Mouse (Mus musculus) naive thymus-derived CD4-positive, alpha-beta T cell, adult 2 months (primary cell): ENCODE measurements around the gene Rabep2.

Experiments used
- DNase-seq: peaks from one replicate; pipeline ENCODE4 v3.0.0-alpha.2; 2011; ENCODE audit warnings: low read depth

The Rabep2 gene

DNA sequence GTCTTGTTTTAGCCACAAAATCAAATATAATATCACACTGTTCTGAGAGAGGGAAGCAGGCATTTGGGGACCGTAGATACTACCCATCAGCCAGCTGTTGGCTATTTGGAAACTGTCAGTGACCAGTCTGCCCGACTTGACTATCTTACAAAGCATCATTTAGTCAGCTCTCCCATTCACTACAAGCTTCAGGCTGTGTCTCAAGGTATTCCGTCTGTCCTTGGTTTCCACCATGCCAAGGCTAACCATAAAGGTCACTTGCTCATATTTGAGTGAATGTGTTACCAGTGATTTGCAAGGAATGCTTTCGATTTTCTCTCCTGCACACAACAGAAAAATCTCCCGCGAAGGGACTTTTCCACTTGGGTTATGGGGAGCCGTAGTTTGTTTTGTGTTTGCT, 6.2 kb downstream of the Rabep2 start:
- no peak for DNase-seq

DNA sequence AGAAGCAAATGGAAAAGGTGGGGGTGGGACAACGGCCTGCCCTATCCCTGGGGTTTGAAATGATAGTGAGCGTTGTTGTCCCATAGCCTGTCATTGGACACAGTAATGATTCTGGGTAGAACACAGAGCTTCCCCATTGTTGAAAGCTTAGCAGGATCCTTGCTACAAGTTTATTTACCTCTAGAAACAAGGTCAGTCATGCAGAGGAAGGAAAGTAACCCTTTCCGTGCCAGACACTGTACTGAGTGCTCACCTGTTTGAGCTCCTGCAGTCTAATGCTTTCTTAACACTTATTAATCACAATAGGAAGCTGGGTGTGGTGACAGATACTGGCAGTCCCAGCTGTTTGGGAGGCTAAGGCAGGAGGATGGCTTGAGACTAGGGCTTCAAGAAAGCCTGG, 7.2 kb downstream of the Rabep2 start:
- DNase-seq: no peak

DNA sequence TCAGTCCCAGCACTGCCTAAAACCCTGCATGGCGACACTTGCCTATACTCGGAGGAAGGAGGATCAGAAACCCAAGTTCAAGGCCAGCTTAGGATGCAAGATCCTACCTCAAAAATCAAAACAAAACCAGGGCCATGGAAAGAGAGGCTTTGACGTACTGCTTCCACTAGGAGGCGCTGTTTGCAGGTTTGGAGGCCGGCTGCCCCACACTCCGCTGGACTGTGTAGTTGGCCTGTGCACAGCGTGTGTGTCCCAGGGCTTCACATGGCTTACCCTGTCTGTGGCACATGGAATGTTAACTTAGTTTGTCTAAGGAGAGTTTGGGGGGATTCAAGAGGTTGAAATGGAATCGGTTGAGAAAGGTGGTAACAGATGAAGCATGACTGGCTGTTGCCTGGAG, 8.3 kb downstream of the Rabep2 start:
- peak; percentile 83 for DNase-seq

DNA sequence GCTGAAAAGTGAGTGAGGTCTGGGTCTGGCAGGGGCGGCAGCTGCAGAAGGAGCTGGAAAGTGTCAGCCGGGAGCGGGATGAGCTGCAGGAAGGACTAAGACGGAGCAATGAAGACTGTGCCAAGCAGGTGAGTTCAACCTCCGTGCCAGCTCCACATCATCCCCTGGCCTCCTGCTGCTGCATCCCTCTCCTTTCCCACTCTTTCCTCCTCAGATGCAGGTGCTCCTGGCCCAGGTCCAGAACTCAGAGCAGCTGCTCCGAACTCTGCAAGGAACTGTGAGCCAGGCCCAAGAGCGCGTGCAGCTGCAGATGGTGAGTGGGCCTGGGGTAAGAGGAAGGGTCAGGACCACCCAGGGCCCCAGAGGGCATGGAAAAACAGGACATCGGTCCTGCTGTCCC, 11.6 kb downstream of the Rabep2 start:
- DNase-seq: no peak

DNA sequence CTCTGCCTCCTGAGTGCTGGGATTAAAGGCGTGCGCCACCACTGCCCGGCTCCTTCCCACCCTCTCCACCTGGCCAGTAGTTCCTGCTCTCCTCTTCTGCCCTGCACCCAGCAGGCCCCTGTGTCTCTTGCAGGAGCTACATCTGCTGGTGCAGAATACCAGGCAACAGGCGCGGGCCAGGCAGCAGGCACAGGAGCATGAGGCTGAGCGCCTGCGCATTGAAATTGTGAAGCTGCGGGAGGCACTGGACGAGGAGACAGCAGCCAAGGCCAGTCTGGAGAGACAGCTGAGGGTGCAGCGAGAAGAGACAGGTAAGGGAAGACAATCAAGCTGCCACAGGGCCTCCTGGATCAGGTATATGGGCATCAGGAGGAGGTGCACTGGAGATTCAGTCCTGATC, 15.4 kb downstream of the Rabep2 start:
- DNase-seq: no peak

DNA sequence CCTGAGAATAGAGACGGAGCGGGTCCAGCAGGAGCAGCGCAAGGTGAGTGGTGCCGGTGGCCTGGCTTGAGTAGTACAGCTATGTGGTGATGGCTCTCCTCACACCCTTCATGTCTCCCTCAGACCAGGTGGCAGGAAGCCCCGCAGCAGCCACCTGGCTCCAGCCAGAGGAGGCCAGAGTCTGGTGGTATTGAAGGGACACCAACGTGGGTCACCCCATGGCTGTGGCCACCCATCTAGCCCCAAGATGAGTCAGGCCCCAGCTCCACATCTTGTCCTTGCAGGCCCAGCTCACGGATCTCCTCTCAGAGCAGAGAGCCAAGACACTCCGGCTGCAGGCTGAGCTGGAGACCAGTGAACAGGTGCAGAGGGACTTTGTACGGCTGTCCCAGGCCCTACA, 16.0 kb downstream of the Rabep2 start:
- DNase-seq: no peak

DNA sequence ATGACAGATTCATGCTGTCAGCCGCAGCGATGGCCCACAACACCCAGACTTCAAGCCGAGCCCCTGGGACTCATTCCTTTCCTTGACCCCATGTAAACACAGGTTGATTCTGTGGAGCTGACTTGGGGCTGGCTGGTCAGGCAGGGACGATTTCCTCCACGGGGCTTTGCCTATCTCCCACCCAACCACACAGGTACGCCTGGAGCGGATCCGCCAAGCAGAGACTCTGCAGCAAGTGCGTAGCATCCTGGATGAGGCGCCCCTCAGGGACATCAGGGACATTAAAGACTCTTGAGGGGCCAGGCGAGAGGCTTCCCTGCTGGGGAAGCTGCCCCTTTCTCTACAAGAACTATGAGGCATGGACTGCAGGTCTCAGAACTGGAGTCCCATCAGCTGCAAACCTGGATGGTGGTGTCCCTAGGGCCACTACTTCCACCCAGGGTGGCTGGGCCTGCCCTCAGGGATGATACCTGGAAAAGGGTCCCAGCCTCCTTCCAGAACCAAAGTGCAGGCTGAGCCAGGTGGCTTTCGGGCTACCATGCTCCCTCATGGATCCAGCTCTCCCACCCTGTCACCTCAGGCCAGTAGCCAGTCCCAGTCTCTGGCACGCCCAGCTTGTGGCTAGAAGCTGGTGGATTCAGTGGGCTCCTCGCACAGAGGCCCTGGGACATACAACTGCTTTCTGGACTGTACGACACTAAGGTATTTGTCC, 16.7 kb downstream of the Rabep2 start:
- no peak for DNase-seq

DNA sequence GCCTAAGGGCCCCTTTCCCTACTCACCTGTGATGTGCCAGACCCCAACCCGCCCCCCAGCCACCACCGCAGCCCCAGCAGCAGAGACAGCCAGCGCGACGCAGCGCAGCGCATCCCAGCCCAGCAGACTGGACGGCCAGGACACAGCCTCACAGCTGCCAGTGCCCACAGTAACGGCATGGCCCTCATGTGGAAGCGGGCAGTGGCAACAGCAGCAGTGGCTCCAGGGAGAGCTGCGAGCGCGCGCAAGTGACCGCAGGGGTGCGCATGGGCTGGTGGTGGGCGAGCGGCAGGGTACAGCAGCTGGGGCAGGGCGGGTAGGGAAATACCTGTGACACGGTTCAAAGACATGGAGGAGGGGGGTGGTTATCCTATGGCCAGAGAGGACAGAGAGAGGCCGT, 17.7 kb downstream of the Rabep2 start:
- DNase-seq: no peak

DNA sequence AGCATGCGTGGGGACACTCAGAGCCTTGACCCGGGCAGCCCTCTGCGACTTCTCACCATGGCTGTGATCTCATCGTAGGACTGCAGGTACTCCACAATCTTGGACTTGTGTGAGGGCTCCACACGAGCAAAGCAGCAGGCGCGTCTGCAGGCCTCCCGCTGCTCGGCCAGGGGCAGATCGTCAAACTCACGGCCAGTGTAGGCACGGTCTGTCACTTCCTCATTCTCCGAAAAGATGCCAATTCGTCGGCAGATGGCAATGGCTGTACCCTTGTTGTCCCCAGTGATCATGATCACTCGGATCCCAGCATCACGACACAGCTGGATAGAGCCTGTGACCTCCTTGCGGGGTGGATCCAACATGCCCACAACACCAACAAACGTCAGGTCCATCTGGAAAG, 19.9 kb downstream of the Rabep2 start:
- DNase-seq: no peak

DNA sequence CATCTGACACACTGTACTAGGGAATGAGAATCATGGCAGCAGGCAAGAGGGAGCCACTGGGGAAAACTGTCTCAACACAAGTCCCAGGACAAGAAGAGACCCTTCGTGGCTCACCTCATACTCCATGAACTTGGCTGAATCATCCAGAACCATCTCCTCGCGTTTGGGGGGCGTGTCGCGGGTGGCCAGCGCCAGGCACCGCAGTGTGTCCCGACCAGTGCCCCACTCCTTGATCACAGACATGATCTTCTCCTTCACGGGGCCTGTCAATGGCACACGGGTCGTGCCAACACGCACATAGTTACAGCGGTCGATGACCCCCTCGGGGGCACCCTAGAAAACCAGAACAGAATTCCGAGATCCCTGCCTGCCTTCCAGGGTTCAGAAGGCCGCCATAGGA, 21.4 kb downstream of the Rabep2 start:
- no peak for DNase-seq

DNA sequence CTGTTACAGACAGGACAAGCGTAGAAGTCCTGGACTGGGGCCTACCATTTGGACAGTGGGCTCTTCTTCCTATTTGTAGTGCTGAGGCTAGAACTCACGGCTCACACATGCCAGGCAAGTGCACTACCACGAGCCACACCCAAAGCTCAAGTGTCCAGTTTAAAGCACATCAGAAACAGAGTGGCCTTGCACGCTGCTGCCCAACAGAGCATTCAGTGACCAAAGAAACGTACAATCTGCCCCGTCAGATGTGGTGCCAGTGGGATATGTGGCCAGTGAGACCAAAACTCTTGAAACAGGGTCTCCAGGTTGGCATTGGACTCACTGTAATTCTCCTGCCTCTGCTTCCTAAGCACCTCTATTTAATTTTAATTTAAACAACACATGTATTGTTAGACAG, 22.1 kb downstream of the Rabep2 start:
- no peak for DNase-seq

DNA sequence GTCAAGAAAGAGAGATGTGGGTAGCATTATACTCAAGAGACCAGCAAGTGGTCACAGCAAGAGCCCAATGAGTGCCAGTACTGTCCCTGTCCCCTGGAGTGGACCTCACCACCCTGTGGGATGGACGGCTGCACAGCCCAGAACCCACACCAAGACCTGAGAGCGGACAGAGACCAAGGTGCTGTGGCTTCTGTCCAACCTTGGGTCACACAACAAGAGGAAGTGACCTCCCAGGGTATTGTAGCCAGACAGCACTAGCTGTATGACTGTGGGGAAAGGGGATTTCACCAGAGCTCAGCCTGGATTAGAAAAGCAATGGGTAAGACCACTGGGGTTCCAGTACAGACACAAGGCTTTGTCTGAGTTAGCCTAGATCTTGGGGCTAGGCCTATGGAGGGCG, 23.7 kb downstream of the Rabep2 start:
- DNase-seq: no peak

DNA sequence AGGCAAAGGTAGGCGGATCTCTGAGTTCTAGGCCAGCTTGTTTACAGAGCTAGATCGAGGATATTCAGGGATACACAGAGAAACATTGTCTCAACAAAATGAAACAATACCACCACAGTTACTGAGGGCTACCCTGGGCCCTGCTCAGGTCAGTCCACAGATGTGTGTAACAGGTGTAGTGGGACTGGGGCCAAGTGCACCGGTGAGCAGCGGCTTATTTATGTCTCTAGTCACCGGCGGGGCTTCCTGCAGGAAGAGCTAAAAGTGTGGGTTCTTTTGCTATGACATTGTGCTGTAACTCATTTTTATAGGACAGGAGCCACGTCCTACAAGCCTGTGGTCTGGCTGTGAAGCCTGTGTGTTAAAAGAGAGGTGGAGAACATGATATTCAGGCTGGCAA, 25.3 kb downstream of the Rabep2 start:
- no peak for DNase-seq

DNA sequence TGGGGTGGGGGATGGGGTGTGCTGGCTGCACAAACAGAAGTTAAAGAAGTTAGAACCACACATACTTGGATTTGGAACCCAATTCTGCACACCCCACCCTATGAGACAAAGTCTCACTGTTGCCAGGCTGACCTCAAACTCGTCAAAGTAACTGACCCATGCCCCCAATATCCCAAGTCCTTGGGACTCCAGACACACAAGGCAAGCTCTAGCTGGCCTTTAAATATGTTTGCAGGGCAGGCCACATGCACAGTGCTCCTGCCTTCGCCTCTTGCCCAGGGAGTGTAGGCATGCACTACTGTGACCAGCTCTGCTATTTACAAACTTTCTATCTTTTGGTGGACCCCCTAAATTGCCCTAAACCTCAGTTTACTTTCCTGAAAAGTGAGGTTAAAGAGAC, 26.7 kb downstream of the Rabep2 start:
- DNase-seq: no peak

DNA sequence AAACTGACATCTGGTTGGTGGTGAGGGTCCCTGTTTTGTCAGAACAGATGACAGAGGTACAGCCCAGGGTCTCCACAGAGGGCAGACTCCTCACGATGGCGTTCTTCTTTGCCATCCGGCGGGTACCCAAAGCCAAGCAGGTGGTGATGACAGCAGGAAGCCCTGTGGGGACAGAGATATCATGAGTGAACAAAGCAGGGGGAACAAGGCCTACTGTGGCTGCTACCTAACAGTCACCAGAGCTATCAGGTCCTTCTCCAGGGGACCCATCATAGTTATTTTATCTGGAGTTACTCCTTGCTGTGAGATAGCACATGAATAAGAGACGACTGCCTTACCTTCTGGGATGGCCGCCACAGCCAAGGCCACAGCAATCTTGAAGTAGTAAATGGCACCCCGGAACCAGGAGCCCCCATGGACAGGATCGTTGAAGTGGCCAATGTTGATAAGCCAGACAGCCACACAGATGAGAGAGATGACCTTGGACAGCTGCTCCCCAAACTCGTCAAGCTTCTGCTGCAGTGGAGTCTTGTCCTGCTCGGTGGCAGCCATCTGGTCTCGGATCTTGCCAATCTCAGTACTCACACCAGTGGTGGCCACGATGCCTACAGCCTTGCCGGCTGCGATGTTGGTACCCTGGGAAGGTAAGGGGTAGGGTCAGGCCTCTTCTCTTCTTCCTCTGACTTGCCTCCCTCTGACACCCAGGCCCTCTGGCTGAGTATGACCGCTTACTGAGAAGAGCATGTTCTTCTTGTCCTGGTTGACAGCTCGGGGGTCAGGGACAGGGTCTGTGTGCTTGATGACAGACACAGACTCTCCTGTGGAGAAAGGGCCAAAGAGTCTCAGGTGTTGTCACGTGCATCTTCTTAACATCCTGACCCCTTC, 28.1 kb downstream of the Rabep2 start:
- DNase-seq: no peak

DNA sequence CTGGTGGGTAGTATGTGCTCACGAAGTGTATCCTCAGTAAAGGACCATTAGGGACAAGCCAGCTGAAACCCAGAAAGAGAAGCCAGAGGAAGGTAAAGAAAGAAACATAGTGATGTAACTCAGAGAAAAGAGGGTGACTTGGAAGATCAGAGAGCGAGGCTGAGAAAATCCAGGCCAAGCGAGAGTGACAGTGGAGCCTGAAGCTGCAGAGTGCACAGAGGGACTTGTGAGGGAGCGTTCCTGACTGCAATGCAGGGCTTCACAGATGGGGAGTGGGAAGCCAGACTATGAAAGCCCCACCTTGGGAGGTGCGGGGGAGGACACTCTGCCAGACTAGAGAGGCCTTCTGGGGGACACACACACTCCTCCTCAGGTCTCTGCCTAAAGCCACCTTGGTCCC, 29.7 kb downstream of the Rabep2 start:
- no peak for DNase-seq

DNA sequence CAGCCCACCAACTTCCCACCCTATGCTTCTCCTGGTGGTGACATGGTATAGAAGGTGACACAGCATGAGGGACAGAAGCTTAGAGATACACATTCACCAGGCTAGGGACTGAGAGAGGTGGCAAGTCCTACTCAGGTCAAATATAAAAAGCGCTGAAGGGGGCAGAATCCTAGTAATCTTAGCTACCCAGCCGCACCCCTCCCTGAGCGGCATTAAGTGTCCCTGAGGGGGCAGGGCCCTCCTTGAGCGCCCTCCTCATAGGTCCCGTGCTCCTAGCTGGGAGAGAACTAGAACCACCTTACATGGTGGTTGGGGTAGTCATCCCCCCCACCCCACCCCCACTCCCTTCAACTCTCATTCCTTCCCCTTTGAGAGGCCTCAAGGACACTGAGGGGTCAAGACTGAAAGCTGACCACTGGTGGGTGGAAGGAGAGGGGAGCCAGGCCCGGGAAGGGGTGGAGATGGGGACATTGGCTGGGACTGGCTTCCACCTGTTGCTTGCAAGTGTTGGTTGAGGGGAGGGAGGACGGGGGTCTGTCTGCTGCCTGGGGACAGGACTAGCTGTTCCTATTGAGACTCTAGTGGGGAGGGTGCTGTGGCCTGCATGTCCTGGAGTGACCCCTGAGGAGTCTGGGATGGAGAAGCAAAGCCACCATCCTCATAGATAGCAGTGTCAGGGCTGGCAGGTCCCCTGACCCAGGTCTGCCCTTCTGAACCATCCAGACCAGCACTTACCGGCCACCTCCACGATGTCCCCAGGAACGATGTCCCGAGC, 30.5 kb downstream of the Rabep2 start:
- no peak for DNase-seq

DNA sequence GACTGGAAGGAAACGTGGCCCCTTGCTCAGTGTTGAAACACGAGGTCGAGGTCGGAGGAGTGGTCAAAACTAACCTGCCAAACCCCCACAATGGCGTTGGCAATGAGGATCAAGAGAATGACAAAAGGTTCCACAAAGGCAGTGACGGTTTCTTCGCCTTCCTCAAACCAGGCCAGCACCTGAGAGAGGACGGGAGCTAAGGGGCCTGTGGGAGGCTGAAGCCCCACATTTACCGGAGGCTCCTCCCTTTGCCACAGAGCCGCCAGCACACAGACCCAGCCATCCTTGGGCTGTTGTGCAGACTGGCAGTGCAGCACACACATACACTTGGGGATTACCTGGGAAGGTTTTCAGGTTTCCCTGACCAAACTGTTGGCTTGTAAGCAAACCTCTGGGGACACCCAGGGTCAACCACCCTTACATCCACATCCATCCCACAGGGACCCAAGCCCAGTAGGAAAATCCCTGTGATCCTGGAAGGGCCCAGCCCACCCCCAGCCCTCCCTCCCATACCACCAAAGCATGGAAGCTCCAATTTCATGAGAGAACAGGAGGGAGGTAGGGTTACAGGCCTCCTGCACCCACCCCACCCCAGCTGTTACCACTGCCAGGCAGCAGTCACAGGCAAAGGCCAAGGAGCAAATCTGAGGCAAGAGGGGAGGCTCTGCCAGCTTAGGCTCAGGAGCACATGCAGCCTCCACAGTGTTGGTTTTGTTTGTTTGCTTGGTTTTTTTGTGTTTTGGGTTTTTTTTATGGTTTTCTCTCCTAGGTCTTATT, 32.3 kb downstream of the Rabep2 start:
- no peak for DNase-seq

DNA sequence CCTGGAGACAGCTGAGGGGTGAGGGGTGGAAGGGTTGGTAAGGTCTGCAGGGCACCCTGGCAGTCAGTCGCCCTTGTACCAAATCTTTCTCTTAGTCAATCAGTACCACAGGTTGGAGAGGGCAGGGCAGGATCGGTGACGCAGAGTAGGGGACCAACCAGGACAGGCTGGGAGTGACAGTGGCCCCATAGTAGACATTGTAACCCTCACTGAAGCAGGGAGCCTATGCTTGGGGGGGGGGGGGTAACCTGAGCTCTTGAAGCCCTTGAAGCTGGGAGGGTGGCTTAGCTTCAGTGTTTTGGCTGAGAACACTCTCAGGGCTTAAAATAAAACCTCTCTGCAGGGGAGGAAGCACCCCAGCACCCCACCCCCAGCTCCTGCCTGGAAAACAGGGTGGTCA, 33.1 kb downstream of the Rabep2 start:
- no peak for DNase-seq

DNA sequence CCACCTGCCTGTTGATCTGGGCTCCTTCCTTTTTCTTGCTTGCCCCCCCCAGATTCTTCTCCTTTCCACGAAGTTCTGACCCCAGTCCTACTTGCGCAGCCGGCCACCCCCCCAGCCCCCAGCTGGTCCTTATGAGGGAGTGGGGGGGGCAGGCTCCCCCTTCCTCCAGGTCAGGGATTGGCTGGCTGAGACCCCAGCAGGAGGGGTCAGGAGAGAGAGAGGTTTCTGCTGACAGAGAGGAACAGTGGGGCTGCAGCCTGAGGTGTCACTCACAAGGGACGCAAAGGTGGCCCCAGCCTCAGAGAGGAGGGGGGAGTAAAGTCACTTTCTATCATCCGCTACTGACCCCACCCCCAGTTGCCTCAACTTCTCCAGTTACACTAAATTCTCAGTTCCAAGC, 34.4 kb downstream of the Rabep2 start, which contains the start of gene Atp2a1:
Gene Atp2a1, minus strand, starts transcription at position 105 of the 400 bp plus-strand sequence.
- DNase-seq: no peak

DNA sequence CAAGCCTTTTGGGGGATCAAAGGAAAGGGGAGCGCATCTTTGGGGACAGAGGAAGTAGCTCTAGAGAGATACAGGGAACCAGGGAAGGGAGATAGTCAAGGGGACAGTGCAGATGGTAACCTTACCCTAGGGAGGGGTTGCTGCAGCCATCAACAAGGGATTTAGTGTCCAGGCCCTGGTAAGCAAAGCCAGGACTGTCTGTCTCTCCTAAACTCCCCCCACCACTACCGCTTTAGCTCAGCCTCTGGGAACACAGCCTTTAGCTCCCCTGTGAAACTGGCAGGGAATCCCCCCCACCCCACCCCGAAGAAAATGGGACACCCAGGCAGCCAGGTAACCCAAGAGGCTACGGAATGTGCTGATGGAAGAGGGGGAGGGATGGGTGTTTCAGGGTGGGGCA, 35.0 kb downstream of the Rabep2 start:
- DNase-seq: no peak

DNA sequence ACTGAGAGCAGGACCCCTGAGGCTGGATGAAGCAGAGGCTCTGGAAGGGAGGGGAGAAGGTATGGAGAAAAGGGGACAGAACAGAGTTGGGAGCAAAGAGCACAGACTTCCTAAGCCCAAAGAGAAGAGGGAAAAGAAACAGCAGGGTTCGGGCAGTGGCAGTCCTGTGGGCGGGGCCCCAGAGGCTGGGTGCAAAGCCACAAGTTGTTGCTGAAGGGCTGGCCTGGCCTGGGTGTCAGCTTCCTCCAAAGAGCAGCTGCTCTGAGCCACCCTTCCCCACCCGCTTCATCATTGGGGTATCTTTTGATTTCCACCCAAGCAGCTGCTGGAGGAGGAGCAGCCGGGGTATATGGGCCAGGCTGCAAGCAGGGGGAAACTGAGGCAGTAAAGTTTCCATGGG, 35.6 kb downstream of the Rabep2 start:
- no peak for DNase-seq
